Mouse (Mus musculus) erythroblast, embryonic 14.5 days (primary cell): ENCODE results near the gene Pitpna.

Experiments used
- GATA1 ChIP-seq: IDR thresholded peaks from 2 replicates; pipeline ENCODE4 v1.6.1; 2012; ENCODE audit warnings: low read length, inconsistent platforms, mixed read lengths
- TAL1 ChIP-seq: IDR thresholded peaks from 3 replicates; pipeline ENCODE4 v1.6.1; 2012; ENCODE audit warnings: low read length, inconsistent platforms, mixed read lengths

DNA sequence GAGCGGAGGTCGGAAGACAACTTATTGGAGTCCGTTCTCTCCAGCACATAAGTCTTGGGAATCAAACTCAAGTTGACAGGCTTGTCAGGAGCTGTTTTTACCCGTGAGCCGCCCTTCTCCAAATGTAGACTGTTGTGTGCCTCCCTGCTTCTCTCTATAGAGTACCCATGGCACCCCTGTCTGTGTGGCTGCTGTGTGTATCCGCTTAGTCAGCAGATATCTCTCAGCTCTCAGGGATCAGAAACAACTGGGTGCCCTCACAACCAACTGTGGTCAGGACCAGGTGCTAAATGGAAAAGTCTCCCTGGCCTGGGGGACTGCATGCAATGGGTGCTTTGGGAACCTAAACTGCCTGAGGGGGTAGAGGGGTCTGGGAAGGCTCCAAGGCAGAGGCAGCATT is 78.4 kb downstream of the Pitpna start:
- TF ChIP-seq TAL1 (no peak), GATA1 (no peak)
